Mouse (Mus musculus): ENCODE results near the gene Cldnd1. TPM values are rescaled to one million over a fixed set of nuclear protein-coding genes. Genes with fewer than 3 reads are reported as not detected.

The Cldnd1 gene
- polyA plus RNA-seq (2012) = 0.21 and 0.29 TPM in 2 replicates

DNA sequence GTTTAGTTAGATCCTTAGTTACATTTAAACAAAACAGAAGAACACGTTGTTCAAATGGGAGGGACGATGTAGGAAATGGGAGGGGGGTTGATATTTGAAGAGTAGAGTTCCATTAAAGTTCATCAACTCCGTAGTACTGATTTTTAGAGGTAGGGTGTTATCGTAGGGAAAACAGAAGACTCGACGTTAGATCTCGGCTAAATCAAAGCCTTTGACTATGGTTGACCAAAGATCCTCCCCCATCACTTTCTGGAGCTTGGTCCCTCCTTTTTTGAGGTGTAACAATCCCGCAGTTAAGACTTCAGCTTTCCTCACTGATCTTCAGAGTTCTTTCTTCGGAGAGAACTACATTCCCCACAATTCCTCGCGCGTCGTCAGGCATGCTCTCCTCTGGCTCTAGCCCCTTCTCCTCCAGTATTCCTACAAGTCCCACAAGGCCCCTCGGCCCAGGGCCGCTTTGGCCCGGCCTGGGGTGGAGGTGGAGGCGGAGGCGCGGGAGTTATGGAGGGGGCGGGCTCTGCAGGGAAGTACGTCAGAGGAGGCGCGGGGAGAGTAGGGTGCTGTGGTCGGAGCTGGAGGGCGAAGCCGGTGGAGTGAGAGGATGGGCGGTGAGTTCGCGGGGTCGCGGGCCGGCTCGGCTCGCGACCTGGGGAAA, at the start of gene Cldnd1:
Cldnd1 (plus strand) TSS at position 434 of the 655 bp plus-strand sequence.
- H3K9me3 ChIP-seq (ENCODE audit: control insufficient read depth, low read length) = no peaks in the 10 kb centered on the region
- H3K4me3 ChIP-seq (replicated peaks) = peak within 1 kb of the TSS; percentile 87
- peaks cover 32% of the 10 kb centered on the region for H3K36me3 ChIP-seq (ENCODE audit: control insufficient read depth)
- TF ChIP-seq TAL1 (IDR thresholded peaks at IDR 0.05; ENCODE audit: low read length) (no peak), GATA1 (IDR thresholded peaks at IDR 0.05; ENCODE audit: low read length) (no peak)
- peaks cover 5% of the 10 kb centered on the region for H3K27me3 ChIP-seq (ENCODE audit: control insufficient read depth)
- H3K4me1 ChIP-seq (ENCODE audit: control insufficient read depth) = peaks cover 25% of the 10 kb centered on the region

DNA sequence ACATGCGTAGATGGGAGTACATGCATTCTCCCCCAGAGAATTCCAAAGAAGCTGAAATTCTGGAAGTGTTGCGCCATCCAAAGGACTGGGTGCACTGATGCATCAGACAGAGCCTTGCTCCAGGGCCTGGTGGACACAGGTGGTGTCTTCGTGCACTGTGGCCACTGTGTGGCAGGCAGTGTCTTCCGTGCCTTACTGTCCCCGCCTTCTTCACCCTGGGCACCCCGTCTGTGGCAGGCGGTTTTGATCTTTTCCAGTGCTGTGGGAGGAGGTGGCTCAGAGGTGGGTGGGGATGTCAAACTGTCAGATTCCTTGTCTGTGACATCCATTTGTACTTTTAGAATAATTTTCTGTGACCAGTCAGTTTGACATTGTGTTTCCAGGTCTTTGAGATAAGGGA, 49.0 kb upstream of the Cldnd1 start:
- Histone ChIP-seq H3K4me3 (replicated peaks) (peak overlapping the region; percentile 41), H3K27me3 (ENCODE audit: control insufficient read depth) (no peaks in the 10 kb centered on the region), H3K9me3 (ENCODE audit: control insufficient read depth, low read length) (no peaks in the 10 kb centered on the region), H3K36me3 (ENCODE audit: control insufficient read depth) (peaks cover 98% of the 10 kb centered on the region), H3K4me1 (ENCODE audit: control insufficient read depth) (peaks cover 74% of the 10 kb centered on the region)
- TF ChIP-seq GATA1 (IDR thresholded peaks at IDR 0.05; ENCODE audit: low read length) (no peak), TAL1 (IDR thresholded peaks at IDR 0.05; ENCODE audit: low read length) (no peak)

DNA sequence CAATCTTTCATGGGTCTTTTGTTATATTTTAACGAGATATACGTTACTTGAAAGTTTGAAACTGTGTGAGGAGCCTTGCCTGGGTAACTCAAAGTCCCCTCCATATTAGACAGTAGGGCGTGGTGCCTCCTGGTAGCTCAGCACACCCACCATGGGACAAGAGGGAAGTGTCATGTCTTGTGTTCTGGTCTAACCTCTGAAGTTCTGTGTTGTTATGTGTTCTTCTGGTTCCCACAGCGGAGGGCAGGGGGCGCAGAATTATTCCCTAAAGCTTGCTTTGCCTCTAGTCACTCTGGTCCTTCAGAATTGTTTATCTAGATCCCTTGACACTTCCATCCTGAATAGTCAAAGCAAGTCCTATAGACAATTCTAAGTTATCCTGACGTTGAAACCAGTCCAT, 45.7 kb upstream of the Cldnd1 start:
- H3K27me3 ChIP-seq (ENCODE audit: control insufficient read depth) = no peaks in the 10 kb centered on the region
- H3K4me3 ChIP-seq (replicated peaks) = no peak overlapping the region
- TF ChIP-seq TAL1 (IDR thresholded peaks at IDR 0.05; ENCODE audit: low read length) (no peak), GATA1 (IDR thresholded peaks at IDR 0.05; ENCODE audit: low read length) (no peak)
- peaks cover 56% of the 10 kb centered on the region for H3K4me1 ChIP-seq (ENCODE audit: control insufficient read depth)
- no peaks in the 10 kb centered on the region; the same call in 1 of the 2 replicates for H3K9me3 ChIP-seq (ENCODE audit: control insufficient read depth, low read length)
- peaks cover 81% of the 10 kb centered on the region for H3K36me3 ChIP-seq (ENCODE audit: control insufficient read depth)

DNA sequence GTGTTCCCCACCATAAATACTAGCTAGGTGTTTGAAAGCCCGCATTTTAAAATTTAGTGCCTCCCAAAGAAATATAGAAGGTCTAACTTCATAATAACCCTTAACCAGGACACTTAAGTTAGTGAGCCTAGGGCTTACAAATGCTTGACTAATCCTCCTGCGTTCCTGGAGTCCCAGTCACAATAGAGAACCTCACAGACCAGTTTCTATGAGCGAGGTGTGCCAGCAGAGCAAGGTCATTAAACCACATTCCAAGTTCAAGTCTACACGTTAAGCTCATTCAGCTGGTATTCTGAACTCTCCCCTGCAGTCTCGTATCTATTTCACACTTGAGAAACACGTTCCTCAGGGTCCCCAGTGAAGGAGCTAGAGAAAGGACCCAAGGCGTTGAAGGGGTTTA, 44.8 kb upstream of the Cldnd1 start:
- Histone ChIP-seq H3K4me1 (ENCODE audit: control insufficient read depth) (peaks cover 48% of the 10 kb centered on the region), H3K4me3 (replicated peaks) (no peak overlapping the region), H3K9me3 (ENCODE audit: control insufficient read depth, low read length) (no peaks in the 10 kb centered on the region; the same call in 1 of the 2 replicates), H3K27me3 (ENCODE audit: control insufficient read depth) (no peaks in the 10 kb centered on the region), H3K36me3 (ENCODE audit: control insufficient read depth) (peaks cover 73% of the 10 kb centered on the region)
- TF ChIP-seq GATA1 (IDR thresholded peaks at IDR 0.05; ENCODE audit: low read length) (no peak), TAL1 (IDR thresholded peaks at IDR 0.05; ENCODE audit: low read length) (no peak)

DNA sequence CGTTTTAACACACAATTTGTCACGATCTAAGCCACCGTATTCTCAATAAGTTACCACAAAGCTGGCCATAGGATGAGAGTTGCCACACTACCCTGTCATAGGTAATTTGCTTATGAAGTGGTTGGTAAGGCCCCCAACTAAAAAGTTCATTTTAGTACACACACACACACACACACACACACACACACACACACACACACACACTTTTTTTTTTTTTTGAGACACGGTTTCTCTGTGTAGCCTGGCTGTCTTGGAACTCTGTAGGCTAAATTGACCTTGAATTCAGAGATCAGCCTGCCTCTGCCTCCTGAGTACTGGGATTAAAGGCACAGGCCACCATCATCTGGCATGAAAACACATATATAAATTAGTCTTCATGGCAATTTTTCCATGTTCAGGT, 43.8 kb upstream of the Cldnd1 start:
- no peak for TF ChIP-seq GATA1 (IDR thresholded peaks at IDR 0.05; ENCODE audit: low read length)
- no peak for TF ChIP-seq TAL1 (IDR thresholded peaks at IDR 0.05; ENCODE audit: low read length)
- H3K4me1 ChIP-seq (ENCODE audit: control insufficient read depth) = peaks cover 39% of the 10 kb centered on the region
- H3K9me3 ChIP-seq (ENCODE audit: control insufficient read depth, low read length) = no peaks in the 10 kb centered on the region; the same call in 1 of the 2 replicates
- H3K4me3 ChIP-seq (replicated peaks) = no peak overlapping the region
- H3K27me3 ChIP-seq (ENCODE audit: control insufficient read depth) = no peaks in the 10 kb centered on the region
- peaks cover 62% of the 10 kb centered on the region for H3K36me3 ChIP-seq (ENCODE audit: control insufficient read depth)

DNA sequence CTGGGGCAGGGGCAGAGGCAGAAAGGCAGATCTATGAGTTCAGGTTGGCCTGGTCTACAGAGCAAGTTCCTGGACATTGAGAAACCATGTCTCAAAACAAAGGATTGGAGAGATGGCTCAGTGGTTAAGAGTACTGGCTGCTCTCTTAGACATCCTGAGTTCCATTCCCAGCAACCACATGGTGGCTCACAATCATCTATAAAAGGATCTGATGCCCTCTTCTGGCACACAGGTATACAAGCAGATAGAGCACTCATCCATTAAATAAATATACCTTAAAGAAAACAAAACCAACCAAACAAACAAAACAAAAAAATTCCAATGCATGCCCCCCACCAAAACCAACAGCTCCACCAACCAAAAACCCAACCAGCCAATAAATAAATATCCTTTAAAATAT, 43.2 kb upstream of the Cldnd1 start:
- Histone ChIP-seq H3K4me3 (replicated peaks) (no peak overlapping the region), H3K36me3 (ENCODE audit: control insufficient read depth) (peaks cover 56% of the 10 kb centered on the region), H3K4me1 (ENCODE audit: control insufficient read depth) (peaks cover 37% of the 10 kb centered on the region), H3K27me3 (ENCODE audit: control insufficient read depth) (no peaks in the 10 kb centered on the region), H3K9me3 (ENCODE audit: control insufficient read depth, low read length) (no peaks in the 10 kb centered on the region; the same call in 1 of the 2 replicates)
- TF ChIP-seq GATA1 (IDR thresholded peaks at IDR 0.05; ENCODE audit: low read length) (no peak), TAL1 (IDR thresholded peaks at IDR 0.05; ENCODE audit: low read length) (no peak)

DNA sequence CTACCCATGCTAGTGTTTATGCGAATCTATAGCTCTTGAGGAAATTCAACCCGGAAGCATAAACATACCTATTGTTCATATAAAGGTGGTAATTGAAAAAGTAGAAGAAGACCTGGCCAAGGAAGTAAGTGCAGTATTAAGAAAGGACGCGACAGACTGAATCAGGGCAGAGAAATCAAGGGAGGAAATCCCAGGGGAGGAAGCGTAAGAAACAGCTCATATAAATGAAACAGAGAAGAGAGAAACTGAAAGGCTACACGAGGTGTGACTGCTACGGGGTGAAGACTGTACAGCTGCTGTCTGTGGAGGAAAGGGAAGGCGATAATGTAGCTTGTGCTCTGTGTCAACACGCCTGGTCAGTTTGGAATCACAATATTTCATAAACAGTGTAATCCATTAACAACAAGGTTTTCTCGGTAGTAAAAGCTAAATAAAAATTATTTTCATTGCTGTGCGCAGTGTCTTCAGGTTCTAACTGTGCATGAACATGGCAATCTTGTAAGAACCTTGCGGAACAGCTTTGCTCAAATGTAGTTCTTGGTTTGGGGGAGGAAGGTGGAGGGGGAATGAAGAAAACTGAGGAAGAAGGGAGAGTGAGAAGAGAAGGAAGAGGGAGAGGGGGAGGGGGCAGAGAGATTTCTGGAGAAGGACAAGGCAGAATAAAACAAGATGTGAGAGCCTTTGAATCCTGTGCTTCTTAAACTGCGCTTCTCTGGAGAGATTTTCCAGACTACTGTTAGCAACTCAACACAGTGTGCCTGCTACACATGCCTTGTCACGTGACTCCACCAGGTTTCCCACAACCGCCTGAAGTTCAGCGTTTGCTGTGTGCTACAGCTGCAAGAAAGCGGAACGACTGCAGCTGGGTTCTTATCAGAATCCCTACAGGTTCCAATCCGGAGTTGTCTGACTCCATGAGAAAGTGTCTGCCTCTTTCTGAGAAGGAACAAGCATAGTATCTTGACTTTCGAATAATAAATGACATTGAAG, 41.9 kb upstream of the Cldnd1 start:
- peaks cover 44% of the 10 kb centered on the region for H3K36me3 ChIP-seq (ENCODE audit: control insufficient read depth)
- H3K4me3 ChIP-seq (replicated peaks) = no peak overlapping the region
- H3K4me1 ChIP-seq (ENCODE audit: control insufficient read depth) = peaks cover 32% of the 10 kb centered on the region
- no peaks in the 10 kb centered on the region for H3K27me3 ChIP-seq (ENCODE audit: control insufficient read depth)
- no peaks in the 10 kb centered on the region; the same call in 1 of the 2 replicates for H3K9me3 ChIP-seq (ENCODE audit: control insufficient read depth, low read length)
- TF ChIP-seq GATA1 (IDR thresholded peaks at IDR 0.05; ENCODE audit: low read length) (no peak), TAL1 (IDR thresholded peaks at IDR 0.05; ENCODE audit: low read length) (no peak)

DNA sequence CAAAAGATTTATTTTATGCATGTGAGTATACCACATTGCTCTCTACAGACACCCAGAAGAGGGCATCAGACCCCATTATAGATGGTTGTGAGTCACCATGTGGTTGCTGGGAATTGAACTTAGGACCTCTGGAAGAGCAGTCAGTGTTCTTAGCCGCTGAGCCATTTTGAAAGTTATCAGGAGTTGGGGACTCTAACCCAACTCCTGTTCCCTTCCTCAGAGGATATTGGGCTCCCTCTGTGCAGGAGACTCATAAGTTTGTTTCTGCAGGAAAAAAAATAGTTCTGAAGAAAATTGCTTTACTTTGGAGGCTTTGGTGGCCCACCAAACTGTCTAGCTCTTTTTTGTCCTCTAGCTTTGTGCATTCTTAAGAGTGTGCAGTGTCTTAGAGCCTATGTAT, 39.2 kb upstream of the Cldnd1 start:
- H3K4me3 ChIP-seq (replicated peaks) = no peak overlapping the region
- TF ChIP-seq GATA1 (IDR thresholded peaks at IDR 0.05; ENCODE audit: low read length) = no peak
- TF ChIP-seq TAL1 (IDR thresholded peaks at IDR 0.05; ENCODE audit: low read length) = no peak

More for the DNA sequence above, 39.2 kb upstream of the Cldnd1 start:
- Histone ChIP-seq H3K4me1 (ENCODE audit: control insufficient read depth) (peaks cover 14% of the 10 kb centered on the region), H3K9me3 (ENCODE audit: control insufficient read depth, low read length) (no peaks in the 10 kb centered on the region; the same call in 1 of the 2 replicates), H3K36me3 (ENCODE audit: control insufficient read depth) (peaks cover 17% of the 10 kb centered on the region), H3K27me3 (ENCODE audit: control insufficient read depth) (peaks cover 6% of the 10 kb centered on the region)

All from erythroblast, embryonic 14.5 days (primary cell).